Mouse (Mus musculus) mature B cell (primary cell): ENCODE results near the gene Impdh2.

ENCODE experiments used
- in situ Hi-C: fragments of 300-500 bp; cut with MboI; formaldehyde crosslinking; loops from 2 replicates; pipeline ENCODE4 v1.14.3; 2019

Impdh2 gene

GRCm38 (mm10) chr9:108560227-108560841 lies at the start of gene Impdh2:
Impdh2 (plus strand) TSS chr9:108560286.
- in situ Hi-C loops, result no loop called here

GRCm38 (mm10) chr9:108516380-108517251 lies 43.5 kb upstream of the Impdh2 start, which contains the start of gene Qrich1:
Qrich1 (plus strand) TSS chr9:108516806.
- in situ Hi-C loops, result no loop called here

DNA sequence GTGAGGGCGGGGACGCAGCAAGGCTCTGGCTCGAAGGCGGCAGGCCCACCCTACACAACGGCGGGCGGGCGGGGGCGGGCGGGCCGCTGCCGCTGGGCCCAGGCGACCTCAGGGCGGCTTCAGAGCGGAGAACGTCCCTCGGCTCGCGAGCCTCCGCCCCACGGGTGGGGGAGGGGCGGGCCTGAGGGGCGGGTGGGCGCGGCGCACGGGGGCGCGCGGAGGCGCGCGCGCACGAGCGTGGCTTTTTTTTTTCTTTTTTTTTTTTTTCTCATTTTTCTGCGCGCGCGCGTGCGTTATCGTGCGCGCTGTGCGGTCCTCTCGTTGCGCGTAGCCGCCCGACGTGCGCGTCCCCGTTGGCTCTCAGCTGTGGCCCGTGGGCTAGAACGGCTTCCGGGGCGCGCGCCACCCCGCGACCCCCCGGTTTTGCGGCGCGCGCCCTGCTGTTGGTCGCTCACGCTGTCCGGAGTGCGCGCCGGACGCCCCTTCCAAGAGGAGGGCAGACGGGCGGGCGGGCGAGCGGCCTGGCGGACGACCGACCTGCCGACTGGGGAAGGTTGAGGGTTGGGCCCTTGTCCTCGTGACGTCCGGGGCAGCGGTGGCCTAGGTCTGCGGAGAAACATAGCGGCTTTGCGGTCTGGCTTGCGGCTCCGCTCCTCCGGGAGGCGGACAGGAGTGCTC lies 42.7 kb upstream of the Impdh2 start:
- in situ Hi-C loops, result no loop called here

DNA sequence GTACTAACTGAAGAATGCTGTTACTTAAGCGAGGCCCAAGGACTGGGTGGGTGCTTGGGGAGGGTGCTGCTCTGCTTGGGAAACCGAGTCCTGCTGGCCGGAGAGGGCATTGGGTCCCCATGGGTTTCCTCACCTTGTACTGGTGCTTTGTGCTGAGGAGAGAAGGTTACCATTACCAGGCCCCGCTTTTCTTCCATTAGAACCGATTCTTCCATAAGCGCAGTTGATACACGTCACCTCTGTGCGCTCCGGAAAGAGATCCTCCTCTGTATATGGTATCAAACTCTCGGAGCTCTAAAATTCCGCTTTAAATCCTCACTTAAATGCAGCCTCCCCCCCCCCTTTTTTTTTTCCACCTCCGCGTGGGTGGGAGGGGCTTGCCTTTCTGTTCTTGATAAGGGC lies 42.2 kb upstream of the Impdh2 start:
- in situ Hi-C loops, result no loop called here

DNA sequence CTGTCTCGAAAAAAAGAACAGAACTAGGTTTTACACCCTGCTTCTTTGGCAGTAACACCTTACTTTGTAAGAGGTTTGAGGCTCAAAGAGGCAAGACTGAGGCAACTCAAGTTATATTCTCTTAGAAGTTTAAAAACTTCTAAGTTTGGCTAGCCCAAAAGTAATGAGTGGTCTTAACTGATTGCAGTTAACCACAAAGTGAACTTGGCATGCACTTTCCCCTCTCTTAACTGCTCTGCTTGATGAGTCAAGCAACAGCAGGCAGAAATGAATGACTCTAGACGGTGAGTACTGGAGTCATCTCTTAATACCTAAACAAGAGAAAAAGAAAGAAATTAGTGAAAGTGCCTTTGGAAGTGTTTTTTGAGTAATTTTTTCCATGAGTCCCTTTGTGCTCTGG lies 38.5 kb upstream of the Impdh2 start:
- in situ Hi-C loops, result no loop called here

DNA sequence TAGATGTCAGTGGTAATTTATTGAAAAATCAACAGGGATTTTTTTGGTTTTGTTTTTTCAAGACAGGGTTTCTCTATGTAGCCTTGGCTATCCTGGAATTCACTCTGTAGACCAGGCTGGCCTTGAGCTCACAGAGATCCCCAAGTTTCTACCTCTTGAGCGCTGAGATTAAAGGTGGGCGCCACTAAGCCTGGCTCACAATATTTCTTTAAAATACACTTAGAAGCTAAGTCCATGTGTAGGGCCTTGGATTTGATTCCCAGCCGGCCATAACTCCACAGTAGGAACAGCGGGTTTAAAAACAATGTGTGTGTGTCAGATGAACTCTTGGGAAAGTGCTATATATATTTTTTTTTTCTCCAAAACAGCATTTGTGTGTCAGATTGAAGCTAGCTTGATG lies 36.7 kb upstream of the Impdh2 start:
- in situ Hi-C loops, result no loop called here

GRCm38 (mm10) chr9:108525400-108525799 lies 34.7 kb upstream of the Impdh2 start:
- in situ Hi-C loops, result no loop called here

- in situ Hi-C loops, result no loop called here
Measured at GRCm38 (mm10) chr9:108530954-108531353, 29.1 kb upstream of the Impdh2 start.

- in situ Hi-C loops, result no loop called here
Measured at GRCm38 (mm10) chr9:108531496-108531895, 28.6 kb upstream of the Impdh2 start.

DNA sequence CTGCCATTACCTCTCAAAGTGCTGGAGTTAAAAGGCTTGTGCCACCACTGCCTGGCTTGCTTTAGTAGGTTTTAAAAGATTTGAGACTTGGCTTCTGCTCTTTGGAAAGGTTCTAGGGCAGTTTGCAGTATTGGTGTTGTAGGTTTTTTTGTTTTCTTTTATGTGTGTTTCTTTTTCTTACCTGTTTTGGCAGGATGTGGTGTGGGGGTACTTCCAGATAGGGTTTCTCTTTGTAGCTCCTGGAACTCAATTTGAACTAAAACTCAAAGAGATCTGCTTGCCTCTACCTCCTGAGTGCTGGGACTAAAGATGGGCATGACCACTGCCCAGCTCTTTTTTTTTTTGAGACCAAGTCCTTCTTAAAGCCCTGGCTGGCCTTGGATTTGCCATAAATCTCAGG lies 19.2 kb upstream of the Impdh2 start:
- in situ Hi-C loops, result no loop called here

DNA sequence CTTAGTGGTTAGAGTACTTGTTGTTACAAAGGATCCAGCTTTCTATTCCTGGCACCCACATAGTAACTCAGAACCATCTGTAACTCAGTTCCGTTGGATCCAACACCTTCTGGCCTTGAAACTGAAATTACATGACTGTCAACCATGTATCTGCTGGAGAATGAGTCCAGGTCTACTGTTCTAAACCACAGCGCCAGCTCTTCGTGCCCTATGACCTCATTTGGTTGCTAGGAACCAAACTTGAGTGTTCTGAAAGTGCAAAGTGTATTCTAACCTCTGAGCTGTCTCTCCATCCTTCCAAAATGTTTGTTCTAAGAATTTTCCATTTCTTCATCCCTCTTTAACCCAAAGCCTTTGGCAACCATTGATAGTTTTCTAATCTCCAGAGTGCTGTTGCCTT lies 14.1 kb upstream of the Impdh2 start:
- in situ Hi-C loops, result no loop called here

DNA sequence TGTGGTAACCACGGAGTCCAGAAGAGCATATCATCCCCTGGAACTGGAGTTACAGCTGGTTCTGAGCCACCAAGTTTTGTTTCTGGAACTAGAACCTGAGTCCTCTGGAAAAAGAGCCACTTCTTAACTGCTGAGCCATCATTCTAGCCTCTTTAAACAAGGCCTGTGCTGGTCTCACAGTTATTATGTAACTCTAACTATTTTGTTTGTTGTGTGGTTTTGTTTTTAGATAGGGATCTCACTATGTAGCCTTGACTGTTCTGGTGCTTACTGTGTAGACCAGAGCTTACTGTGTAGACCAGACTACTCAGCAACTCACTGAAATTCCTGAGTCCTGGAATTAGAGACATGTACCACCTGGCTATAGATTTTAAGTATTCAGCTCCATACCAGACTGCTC lies 13.2 kb upstream of the Impdh2 start:
- in situ Hi-C loops, result no loop called here

- in situ Hi-C loops, result no loop called here
Measured at GRCm38 (mm10) chr9:108559169-108559568, 917 bp upstream of the Impdh2 start.

DNA sequence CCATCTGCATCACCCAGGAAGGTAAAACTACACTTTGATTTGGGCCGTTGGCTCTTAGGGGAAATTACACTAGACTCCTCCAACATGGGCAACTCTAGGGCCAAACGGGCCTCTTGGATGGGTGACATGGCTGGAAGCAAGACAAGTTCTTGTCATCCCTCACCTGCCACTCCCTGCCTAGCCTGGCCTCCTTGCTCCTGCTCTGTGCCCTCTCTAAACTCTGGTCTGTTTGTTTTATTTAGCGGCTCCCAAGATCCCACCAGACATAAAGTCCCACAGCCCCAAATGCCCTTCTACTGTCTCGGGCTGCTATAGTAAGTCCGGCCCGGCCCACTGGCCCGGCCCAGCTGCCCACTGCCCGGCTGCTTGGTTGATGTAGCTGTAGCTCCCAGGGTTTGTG lies 3.6 kb downstream of the Impdh2 start:
- in situ Hi-C loops, result no loop called here

GRCm38 (mm10) chr9:108564131-108564530 lies 4.0 kb downstream of the Impdh2 start:
- in situ Hi-C loops, result no loop called here

GRCm38 (mm10) chr9:108565881-108566814 lies 6.1 kb downstream of the Impdh2 start:
- in situ Hi-C loops, result no loop called here

GRCm38 (mm10) chr9:108566815-108567776 lies 7.0 kb downstream of the Impdh2 start, which contains the start of gene Ndufaf3:
Ndufaf3 (minus strand) TSS chr9:108567434.
- in situ Hi-C loops, result no loop called here

- in situ Hi-C loops, result no loop called here
Measured at GRCm38 (mm10) chr9:108567931-108568419, 7.9 kb downstream of the Impdh2 start.

GRCm38 (mm10) chr9:108568511-108568921 lies 8.4 kb downstream of the Impdh2 start:
- in situ Hi-C loops, result no loop called here
